Mouse (Mus musculus) layer of hippocampus, postnatal 10 days (tissue): ENCODE measurements around the gene Osbpl10. TPM values are rescaled to one million over a fixed set of nuclear protein-coding genes. Genes with fewer than 3 reads are reported as not detected.
"Not testable (repeated sequence)": the region's sequence is repeated elsewhere in the genome, so short reads cannot be mapped to it uniquely, and the experiment has no call there.

ENCODE experiments used
- DNase-seq, 2 experiments: peaks; one replicate each; pipeline ENCODE4 v3.0.0; 2021; ENCODE audit warnings: low spot score in 2 of 2
- long read RNA-seq: library from polyadenylated mRNA; stranded (forward); transcript quantifications from one replicate; pipeline ENCODE4 v2.0.0, GENCODE M21; 2023
- total RNA-seq, 2 experiments: library from RNA; stranded (reverse); gene quantifications; 2 replicates each; pipeline ENCODE4 v1.2.3; 2021

Osbpl10 gene
- total RNA-seq: 10 to 100 TPM; 29.3 to 31.8 TPM
- long read RNA-seq, transcript Osbpl10-207 (12 exons, 2,477 nt): major isoform, 6 of 20 reads
- long read RNA-seq, partial matches to known transcripts: 11 of 20 reads
- long read RNA-seq, other reads (novel, unspliced or antisense): 3 of 20 reads

- DNase-seq: peak; percentile 70 to 81
Observed at GRCm38 (mm10) chr9:114978281-114979111, at the start of gene Osbpl10. Gene Osbpl10, plus strand, starts transcription at chr9:114978569.

- DNase-seq: peak; percentile 59 to 70
Observed at GRCm38 (mm10) chr9:114930464-114931090, 47.8 kb upstream of the Osbpl10 start.

DNA sequence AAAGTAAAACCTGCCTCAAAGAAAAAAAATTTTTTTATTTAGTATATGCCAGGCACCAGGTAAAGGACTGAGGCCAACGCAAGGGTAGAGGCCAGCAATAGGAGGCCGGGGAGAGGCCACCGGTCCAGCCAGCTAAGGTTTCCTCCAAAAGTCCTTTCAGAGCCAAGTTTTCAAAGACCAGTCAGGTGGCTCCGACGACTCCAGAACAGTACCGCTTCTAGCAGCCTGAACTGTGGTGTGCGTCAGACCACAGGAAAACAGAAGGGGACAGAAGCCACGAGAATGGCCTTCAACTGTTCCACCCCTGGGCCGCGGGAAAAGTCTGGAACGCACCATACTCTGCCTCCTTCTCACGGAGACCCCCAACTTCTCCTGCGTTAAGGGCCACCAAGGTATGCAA, 45.8 kb upstream of the Osbpl10 start:
- no peak for DNase-seq

GRCm38 (mm10) chr9:114933037-114933722, 45.2 kb upstream of the Osbpl10 start:
- peak in 1 of 2 experiments; percentile 9 for DNase-seq

- DNase-seq: peak; percentile 91 to 96
Observed at GRCm38 (mm10) chr9:114933723-114934171, 44.6 kb upstream of the Osbpl10 start, which contains the start of gene Gpd1l. Gene Gpd1l, minus strand, starts transcription at chr9:114933987.

- DNase-seq: no peak
Observed at GRCm38 (mm10) chr9:114934231-114934630, 44.1 kb upstream of the Osbpl10 start.

- no peak for DNase-seq
Observed at GRCm38 (mm10) chr9:114935321-114935720, 43.0 kb upstream of the Osbpl10 start.

DNA sequence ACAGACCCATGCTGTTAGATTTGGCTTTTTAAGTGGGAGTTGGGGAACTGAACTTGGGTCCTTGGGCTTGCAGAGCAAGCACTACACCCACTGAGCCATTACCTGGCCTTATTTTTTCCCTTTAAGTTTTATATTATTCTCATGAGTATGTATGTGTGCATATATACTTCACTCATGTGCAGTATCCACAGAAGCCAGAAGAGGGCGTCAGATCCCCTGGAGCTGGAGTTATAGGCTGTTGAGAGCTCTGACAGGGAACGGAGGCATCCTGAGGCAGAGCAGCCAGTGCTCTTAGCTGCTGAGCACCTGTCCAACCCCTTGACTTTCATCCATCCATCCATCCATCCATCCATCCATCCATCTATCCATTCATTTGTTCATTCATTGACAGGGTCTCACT, 41.7 kb upstream of the Osbpl10 start:
- no peak for DNase-seq

DNA sequence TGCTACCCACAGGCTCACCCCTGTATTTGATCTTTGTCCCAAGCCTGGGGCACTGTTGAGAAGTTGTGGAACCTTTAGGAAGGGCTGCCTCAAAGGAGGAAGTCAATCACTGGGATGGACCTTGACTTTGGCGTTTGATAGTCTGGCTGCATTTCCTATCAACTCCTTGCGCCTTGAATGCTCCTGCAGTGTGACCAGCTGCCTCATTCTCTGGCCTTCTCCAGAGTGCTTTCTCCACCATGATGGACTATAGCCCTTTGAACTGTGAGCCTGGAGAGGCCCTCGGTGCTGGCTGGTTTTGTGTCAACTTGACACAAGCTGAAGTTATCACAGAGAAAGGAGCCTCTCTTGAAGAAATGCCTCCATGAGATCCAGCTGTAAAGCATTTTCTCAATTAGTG, 33.7 kb upstream of the Osbpl10 start:
- DNase-seq: no peak

- DNase-seq: no peak
Observed at GRCm38 (mm10) chr9:114945576-114945975, 32.8 kb upstream of the Osbpl10 start.

DNA sequence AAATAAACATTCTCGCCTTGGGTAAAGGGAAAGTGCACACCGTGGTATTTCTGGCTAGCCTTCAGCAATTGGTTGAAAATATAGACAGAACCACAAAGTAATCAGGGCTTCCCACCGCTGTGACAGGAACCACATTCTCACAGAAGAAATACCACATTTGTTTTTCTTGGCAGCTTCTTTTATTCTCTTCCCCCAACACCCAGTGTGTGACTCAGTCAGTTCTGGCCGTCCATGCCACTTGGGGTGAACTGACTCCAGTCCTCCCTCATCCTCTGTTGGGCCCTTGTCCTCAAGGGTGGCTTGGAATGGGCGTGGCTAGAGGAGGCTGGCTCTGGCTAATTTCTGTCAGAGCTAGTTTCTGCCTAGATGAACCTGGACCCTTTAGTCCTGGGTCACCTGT, 30.0 kb upstream of the Osbpl10 start:
- no peak for DNase-seq

DNA sequence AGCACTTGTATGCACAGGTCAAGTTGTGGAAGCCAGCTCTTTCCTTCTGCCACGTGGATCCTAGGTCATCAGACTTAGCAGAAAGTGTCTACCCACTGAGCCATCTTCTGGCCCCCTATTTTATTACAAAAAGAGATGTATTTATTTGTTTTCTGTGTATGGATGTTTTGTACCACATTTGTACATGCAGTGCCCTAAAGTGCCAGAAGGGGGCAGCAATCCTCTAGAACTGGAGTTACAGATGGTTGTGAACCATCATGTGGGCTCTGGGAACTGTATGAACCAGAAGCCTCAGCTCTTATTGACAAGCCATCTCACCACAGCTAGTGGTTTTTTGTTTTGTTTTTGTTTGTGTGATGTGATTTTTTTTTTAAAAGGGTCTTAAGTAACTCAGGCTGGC, 25.5 kb upstream of the Osbpl10 start:
- DNase-seq: no peak

DNA sequence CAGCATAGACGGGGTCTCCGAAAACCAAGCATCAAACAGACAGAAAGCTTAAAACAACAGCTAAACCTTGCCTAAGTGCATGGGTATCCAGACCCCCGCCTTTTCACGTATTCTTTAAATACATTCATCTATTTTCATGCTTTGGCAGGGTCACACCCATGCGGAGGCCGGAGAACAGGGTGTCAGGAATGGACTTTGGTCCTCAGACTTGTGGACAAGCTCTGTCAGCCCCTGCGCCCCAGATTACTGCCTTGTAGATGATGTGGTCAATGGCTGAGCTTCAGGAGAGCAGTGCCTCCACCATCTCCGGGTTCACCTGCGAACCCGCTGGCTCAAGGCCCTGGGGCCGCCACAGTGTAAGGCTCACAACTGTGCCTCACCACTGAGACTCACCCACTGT, 23.0 kb upstream of the Osbpl10 start:
- no peak for DNase-seq

DNA sequence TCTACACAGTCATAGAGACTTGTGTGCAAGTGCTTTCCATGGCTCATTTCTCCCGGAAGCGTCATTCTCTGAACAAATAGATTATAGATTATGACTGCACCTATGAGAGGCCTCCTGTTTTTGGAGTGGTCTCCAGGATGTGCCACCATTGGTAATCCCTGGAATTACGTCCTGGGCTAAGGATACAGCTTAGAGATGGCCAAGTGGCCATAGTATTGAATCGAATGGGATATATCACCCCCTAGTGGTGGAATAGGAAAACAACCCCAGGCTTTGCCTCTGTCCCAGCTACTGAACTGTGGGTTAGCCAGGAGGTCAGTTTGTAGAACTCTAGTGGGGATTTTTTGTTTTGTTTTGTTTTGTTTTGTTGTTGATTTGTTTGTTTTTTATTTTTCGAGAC, 21.4 kb upstream of the Osbpl10 start:
- peak in 1 of 2 experiments; percentile 26 for DNase-seq

DNA sequence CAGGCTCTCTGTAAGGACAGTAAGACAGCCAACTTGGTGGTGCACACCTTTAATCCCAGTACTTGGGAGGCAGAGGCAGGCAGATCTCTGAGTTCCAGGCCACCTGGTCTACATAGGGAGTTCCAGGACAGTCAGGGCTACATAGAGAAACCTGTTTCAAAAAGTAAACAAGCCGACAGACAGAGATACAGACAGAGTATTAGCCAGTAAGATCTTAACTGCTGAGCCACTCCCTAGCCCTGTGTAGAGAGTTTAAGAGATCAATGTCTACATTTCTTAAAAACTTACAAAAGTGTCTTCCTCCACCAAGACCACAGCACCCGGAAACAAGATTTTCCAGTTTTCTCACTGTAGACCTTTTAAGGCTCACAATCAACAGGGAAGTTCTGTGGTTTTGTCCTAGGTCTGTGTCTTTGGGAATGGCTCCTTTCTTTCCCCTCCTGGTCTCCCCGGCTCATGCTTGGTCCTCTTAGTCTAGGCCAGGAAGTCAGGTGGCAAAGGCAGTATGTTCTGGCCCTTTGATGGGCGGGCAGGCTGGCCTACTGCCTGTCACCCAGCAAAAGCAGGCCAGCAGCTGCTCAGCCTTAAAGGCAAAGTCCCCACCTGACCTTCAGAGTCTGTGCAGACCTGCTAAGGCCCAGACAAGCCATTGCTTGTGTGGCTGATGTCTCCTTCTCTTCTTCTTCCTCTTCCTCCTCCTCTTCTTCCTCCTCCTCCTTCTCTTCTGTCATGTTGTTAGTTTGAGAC, 18.2 kb upstream of the Osbpl10 start:
- no peak for DNase-seq

GRCm38 (mm10) chr9:114960844-114961243, 17.5 kb upstream of the Osbpl10 start:
- no peak for DNase-seq

DNA sequence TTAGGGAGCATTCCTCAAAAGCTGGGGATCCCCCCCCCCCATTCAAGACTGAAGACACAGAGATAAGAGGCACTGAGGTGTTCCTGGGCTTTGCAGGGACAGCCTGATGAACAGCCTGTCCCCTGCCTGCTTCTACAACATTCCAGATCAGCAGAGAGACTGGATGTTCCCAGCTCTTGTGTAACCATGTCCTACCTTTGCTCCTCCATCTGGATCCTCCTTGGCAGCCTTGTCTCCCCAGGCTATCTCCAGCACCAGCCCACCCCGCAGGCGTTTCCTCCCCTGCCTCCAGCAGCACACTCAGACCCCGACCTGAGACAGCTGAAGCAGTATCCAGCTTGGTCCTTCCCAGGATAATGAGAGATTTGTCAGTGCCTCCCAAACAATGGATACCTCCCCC, 14.3 kb upstream of the Osbpl10 start:
- DNase-seq: no peak

GRCm38 (mm10) chr9:114966286-114966685, 12.1 kb upstream of the Osbpl10 start:
- DNase-seq: not testable (repeated sequence)

DNA sequence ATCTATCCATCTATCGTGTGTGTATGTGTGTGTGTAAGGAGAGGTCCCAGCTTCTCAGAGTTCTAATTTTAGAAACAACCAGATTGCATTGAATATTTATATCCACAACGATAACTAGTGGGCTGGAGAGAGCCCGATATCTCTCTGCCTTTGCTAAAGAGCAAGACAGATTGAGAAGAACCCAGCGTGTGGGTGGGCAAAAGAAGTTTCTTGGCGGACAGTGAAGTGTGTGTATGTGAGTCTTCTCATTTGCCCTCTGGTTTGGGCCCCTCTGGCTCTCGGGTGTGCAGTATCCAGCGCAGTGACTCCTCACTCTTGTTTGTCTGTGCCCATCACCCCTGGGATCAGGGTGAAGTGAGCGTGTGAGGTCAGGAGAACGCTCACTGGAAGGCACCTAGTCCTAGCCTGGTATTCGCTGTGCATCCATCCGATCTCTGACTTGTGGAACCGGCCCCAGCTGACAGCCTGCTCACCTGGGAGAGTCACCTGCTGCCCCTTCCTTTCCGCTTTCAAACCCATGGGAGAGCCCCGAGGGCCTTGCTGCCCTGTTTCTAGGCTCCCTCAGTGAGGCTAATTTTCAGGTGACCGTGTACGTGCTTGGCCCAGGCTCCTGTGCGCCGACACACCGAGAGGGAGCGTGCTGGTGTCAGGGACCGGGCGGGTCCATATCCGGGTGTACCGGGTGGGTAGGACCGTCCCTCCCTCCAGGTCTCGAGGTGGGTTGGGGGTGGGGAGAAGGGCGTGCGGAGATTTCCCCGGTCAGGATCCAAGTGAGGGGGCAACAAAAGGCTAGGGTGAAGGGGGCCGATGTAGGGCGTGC, 698 bp upstream of the Osbpl10 start:
- DNase-seq: no peak

DNA sequence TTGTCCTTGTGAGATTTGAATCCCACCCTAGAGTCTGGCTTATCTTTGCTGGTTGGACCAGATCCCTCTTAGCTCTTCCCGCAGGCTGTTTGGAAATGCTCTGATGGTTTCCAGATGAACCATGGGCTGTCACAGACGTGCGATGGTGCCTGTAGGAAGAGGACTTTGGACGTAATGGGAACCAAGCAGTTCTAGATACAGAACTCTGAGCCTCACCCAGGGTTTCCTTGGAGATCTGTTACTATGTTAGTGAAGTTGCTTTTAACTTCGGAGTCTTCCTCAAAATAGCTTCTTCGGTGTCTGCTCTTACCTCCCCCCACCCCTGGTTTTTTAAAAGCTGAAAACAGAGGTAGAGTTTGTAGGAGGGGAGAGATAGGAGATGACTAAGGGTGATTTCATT, 1.6 kb downstream of the Osbpl10 start:
- DNase-seq: no peak
